Mouse (Mus musculus) splenic B cell, adult 2 months (primary cell): ENCODE measurements around the gene Csk.

Experiments used
- DNase-seq: peaks from one replicate; pipeline ENCODE4 v3.0.0-alpha.2; 2011; ENCODE audit warnings: low read depth, low spot score
- H3K27me3 ChIP-seq: 2 replicates; pipeline ENCODE4 v1.6.1; 2012; ENCODE audit warnings: mild to moderate bottlenecking, low read length, moderate library complexity, mixed read lengths; ENCODE audit not compliant: control insufficient read depth, poor library complexity, insufficient read depth, severe bottlenecking
- H3K36me3 ChIP-seq: 2 replicates; pipeline ENCODE4 v1.6.1; 2012; ENCODE audit warnings: mild to moderate bottlenecking, low read length, moderate library complexity, mixed read lengths; ENCODE audit not compliant: control insufficient read depth, poor library complexity, insufficient read depth, severe bottlenecking

Gene Csk

DNA sequence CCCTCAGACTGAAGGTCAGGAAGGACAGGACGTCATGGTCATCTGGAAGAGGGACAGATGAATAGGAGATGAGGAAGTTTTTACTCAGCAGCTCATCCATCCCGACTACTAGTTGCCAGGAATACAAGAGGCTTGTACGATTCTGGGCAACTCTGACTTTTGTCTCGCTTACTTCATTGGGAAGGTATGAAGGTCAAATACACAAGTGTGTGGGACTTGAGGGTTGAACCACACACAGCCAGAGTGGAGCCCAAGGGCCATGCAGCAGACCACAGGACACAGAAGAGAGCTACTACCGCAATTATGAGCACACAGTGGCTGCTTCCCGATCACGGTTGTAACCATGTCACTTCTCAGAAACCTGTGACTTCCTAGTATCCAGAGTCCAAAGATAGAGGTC, 40.8 kb downstream of the Csk start:
- no peak for DNase-seq
- no peaks in the 10 kb centered on the region for H3K27me3 ChIP-seq
- no peaks in the 10 kb centered on the region for H3K36me3 ChIP-seq

GRCm38 (mm10) chr9:57610359-57610826, 43.0 kb downstream of the Csk start:
- no peaks in the 10 kb centered on the region for H3K27me3 ChIP-seq
- no peak for DNase-seq
- no peaks in the 10 kb centered on the region for H3K36me3 ChIP-seq

GRCm38 (mm10) chr9:57609803-57610202, 43.6 kb downstream of the Csk start:
- Histone ChIP-seq H3K36me3 (no peaks in the 10 kb centered on the region), H3K27me3 (no peaks in the 10 kb centered on the region)
- no peak for DNase-seq

GRCm38 (mm10) chr9:57606139-57606851, 47.1 kb downstream of the Csk start, which contains the start of gene Cplx3:
TSS of gene Cplx3 (minus strand) at chr9:57606281.
- Histone ChIP-seq H3K36me3 (no peaks in the 10 kb centered on the region), H3K27me3 (no peaks in the 10 kb centered on the region)
- peak; percentile 54 for DNase-seq

GRCm38 (mm10) chr9:57605503-57605902, 47.9 kb downstream of the Csk start:
- no peaks in the 10 kb centered on the region for H3K27me3 ChIP-seq
- DNase-seq: no peak
- H3K36me3 ChIP-seq: no peaks in the 10 kb centered on the region

GRCm38 (mm10) chr9:57604875-57605274, 48.6 kb downstream of the Csk start:
- DNase-seq: no peak
- Histone ChIP-seq H3K27me3 (no peaks in the 10 kb centered on the region), H3K36me3 (no peaks in the 10 kb centered on the region)

DNA sequence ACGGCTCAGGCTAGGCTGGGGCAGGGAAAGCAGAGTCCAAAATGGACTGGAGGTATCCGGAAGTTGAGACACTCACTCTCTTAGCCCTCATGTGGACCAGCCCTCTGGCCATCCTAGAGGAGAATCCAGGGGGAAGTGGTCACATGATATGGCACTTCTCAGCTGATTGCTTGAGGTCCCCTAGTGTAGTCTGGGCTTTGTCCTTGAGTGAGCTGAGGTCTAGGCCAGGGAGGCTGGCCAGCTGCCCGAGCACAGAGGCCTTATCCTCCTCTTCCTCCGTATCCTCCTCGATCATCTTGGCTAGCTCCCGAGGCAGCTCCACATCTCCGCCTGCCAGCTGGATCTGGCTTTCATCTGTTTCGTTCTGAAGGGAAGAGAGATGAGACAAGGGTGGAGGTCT, 51.3 kb downstream of the Csk start:
- no peak for DNase-seq
- Histone ChIP-seq H3K27me3 (no peaks in the 10 kb centered on the region), H3K36me3 (no peaks in the 10 kb centered on the region)

DNA sequence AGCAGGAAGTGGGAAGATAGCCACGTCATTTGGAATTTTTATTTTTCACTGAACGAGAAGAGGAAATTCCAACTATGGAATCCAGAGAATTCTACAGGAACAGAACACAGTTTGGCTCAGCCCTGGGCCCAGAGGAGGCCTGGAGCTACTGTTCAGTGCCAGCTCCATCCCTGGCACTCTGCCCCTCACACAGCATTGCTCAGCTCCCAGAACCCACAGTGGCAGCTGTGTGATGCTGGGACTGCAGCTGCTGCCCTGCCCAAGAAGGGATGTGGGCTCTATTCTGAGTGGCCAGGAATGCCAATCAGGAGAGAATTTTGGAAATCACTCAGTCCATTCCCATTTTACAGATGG, 52.1 kb downstream of the Csk start:
- DNase-seq: no peak
- Histone ChIP-seq H3K27me3 (no peaks in the 10 kb centered on the region), H3K36me3 (no peaks in the 10 kb centered on the region)

GRCm38 (mm10) chr9:57600620-57601352, 52.6 kb downstream of the Csk start:
- H3K36me3 ChIP-seq: no peaks in the 10 kb centered on the region
- no peaks in the 10 kb centered on the region for H3K27me3 ChIP-seq
- DNase-seq: no peak

DNA sequence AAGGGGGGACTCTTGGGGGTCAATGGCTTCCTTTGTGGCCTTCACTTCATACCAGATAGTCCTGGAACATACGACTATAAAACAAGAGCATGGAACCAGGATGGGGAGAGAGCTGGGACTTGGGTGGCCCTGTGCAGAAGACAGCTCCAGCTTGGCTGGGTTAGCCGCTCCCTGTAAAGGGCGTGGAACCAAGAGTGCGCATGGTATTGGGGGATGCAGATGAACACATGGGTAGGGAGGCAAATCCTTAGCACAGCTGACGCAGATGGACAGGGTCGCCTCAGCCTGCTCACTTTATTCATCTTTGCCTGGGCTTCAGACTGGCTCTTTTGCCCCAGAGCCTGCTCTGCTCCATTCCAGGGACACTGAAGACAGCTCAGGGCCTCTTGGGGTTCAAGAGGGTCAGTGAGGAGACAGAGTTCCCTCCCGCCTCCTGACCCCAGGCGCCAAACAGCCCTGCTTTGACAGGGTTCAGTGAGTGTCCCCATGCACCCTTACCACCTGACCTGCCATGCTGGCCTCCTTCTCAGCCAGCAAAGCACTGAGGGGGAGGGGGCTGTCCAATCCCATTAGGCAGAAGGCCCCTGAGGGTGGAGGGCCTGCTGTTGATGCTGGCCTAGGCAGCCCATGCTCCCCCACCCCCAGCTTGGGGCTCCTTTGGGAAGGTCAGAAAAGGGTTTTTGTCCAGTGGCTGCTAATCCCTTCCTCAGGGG, 54.4 kb downstream of the Csk start:
- DNase-seq: no peak
- H3K36me3 ChIP-seq: peaks cover 6% of the 10 kb centered on the region; the same call in 1 of the 2 replicates
- no peaks in the 10 kb centered on the region for H3K27me3 ChIP-seq

GRCm38 (mm10) chr9:57597929-57598382, 55.5 kb downstream of the Csk start:
- DNase-seq: no peak
- no peaks in the 10 kb centered on the region for H3K27me3 ChIP-seq

DNA sequence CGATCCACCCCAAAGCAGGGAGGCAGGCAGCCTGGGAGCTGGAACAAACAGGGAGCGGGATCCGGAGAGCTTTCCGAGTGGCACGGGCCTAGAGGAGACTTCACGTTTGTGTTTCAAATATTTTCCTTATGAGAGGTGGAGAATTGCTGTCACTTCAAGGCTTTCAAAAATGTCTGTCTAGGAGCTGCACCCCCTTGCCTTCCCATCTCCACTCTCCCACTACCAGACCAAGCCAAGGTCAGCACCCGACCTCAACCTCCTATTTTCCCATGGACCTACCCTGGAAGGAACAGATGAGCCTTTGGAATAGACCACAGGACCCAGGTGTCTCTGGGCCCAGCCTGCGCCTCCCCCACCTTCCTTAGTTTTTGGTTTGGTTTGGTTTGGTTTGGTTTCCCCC, 56.2 kb downstream of the Csk start:
- DNase-seq: no peak
- Histone ChIP-seq H3K27me3 (no peaks in the 10 kb centered on the region), H3K36me3 (peaks cover 8% of the 10 kb centered on the region; the same call in 1 of the 2 replicates)

More at GRCm38 (mm10) chr9:57597929-57598382, 55.5 kb downstream of the Csk start:
- H3K36me3 ChIP-seq: peaks cover 8% of the 10 kb centered on the region; the same call in 1 of the 2 replicates

DNA sequence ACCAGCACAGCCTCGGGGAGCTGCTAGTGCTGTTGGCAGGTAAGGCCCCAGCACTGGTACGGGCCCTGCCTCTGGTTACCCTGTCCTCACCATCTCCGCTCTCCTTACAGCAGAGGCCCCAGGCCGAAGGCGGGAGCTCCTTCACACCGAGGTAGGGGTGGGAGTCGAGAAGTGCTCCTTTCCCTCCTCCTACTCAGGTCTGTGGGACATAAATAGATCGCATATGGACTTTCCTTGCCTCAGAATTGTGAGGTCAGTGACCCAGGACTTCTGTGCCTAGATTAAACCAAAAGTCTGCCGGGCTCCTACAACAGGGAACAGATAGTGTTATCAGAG, 59.3 kb downstream of the Csk start:
- Histone ChIP-seq H3K27me3 (no peaks in the 10 kb centered on the region; the same call in 1 of the 2 replicates), H3K36me3 (peaks cover 8% of the 10 kb centered on the region; the same call in 1 of the 2 replicates)
- DNase-seq: no peak

DNA sequence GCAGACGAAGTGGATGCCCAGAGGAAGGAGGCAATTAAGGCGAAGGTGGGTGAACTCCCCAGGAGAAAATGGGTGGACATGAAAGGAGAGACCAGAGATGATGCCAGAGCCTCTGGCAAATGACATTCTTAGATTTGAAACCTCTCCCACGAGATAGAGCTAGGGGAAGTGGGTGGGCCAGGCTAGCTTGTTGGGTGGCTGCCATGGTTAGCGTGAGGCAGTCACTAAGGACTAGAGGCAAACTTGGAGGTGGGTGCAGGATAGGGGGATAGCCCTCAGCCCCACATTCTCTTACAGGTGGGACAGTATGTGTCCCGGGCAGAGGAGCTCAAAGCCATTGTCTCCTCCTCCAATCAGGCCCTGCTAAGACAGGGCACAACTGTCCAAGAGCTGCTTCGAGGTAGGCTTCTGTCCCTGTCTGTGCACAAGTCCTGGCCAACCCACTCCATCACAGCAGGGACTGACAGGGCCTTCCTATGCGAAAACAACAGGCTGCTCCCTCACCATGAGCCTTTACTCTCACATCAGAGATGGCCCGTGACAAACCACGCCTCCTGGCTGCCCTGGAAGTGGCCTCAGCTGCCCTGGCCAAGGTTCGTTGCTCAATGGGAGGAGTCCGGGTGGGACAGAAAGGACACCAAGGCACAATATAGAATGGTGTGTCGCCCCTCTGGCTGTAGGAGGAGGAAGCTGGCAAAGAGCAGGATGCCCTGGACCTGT, 59.8 kb downstream of the Csk start:
- Histone ChIP-seq H3K27me3 (no peaks in the 10 kb centered on the region; the same call in 1 of the 2 replicates), H3K36me3 (peaks cover 8% of the 10 kb centered on the region; the same call in 1 of the 2 replicates)
- no peak for DNase-seq
